Mouse (Mus musculus): ENCODE data around the gene Cidec. TPM values are rescaled to one million over a fixed set of nuclear protein-coding genes. Genes with fewer than 3 reads are reported as not detected.

Cidec gene
- polyA plus RNA-seq, 1 experiment from 2014 or later: 0.40 TPM

DNA sequence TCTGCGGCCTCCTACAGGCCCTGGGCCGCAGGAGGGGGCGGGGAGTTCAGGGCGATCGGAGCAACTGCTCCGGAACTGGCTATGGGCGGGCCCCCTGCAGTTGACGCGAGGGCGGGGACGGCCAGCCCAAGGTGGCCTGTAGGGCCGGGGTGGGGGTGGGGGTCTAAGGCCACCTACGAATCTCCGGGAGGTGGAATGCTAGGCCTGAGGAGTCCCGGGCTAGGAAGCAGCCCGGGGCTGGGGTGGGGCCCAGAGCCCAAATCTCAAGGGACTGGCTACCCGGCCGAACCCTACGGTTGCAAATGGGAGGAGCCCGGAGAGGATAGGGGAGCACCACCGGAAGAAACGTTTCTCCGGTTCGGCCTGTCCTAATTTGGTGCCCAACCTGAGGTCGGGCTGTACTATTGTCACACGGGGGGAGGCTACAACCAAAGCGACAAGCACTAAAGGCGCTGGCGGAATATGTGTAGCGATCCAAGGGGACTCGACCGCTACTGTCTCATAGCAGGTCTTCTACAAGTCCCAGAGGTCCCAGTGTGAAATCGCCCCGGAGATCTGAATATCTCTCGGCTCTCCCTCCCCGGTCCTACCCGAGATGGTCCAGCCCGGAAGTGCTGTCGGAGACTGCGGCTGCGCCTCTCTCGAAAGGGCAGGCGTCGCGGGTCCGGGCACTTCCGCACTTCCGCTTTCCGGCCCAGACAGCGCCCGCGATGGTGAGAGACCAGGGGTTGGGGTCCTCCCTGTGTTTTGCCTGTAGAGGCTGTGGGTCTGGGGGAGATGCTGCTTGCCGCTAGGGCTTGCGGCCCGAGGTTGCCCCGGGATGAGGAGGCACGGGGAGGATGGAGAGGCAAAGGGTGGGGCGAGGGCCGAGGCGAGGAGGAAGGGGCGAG lies 57.8 kb downstream of the Cidec start, which contains the start of the genes Tada3 and Arpc4:
TSS of gene Tada3 (minus strand) at position 388 of the 890 bp plus-strand sequence.
TSS of gene Arpc4 (plus strand) at position 620 of the 890 bp plus-strand sequence.
- Histone ChIP-seq H3K9ac (ENCODE audit: low read depth, low read length) (peak within 1 kb of the TSS; percentile 81), H3K36me3 (ENCODE audit: control insufficient read depth, insufficient read depth) (peaks cover 12% of the 10 kb centered on the region), H3K9me3 (replicated peaks; ENCODE audit: control insufficient read depth, low read length) (no peaks in the 10 kb centered on the region), H3K27me3 (ENCODE audit: control insufficient read depth, insufficient read depth, low read depth, low read length) (no peaks in the 10 kb centered on the region), H3K4me3 (ENCODE audit: low read depth, low read length) (peak within 1 kb of the TSS; percentile 78), H3K4me2 (ENCODE audit: low read depth, low read length) (peak within 1 kb of the TSS; percentile 80), H3K27ac (ENCODE audit: low read length) (peak within 1 kb of the TSS; percentile 97), H3K4me1 (ENCODE audit: control insufficient read depth, low read depth, low read length) (peaks cover 35% of the 10 kb centered on the region)
- WGBS (ENCODE audit: insufficient replicate concordance): 1% methylated on average over 61 of the region's 61 CpGs
- peak; percentile 91 for ATAC-seq (ENCODE audit: low read depth)

GRCm38 (mm10) chr6:113377172-113377495 lies 58.4 kb downstream of the Cidec start:
- no peaks in the 10 kb centered on the region for H3K27me3 ChIP-seq (ENCODE audit: control insufficient read depth, insufficient read depth, low read depth, low read length)
- peak overlapping the region; percentile 80 for H3K4me2 ChIP-seq (ENCODE audit: low read depth, low read length)
- H3K4me3 ChIP-seq (ENCODE audit: low read depth, low read length): peak overlapping the region; percentile 78
- H3K4me1 ChIP-seq (ENCODE audit: control insufficient read depth, low read depth, low read length): peaks cover 35% of the 10 kb centered on the region
- H3K27ac ChIP-seq (ENCODE audit: low read length): peak overlapping the region; percentile 97
- no peaks in the 10 kb centered on the region for H3K9me3 ChIP-seq (replicated peaks; ENCODE audit: control insufficient read depth, low read length)
- no peak for ATAC-seq (ENCODE audit: low read depth)
- peaks cover 12% of the 10 kb centered on the region for H3K36me3 ChIP-seq (ENCODE audit: control insufficient read depth, insufficient read depth)
- 5% methylated on average over 7 of the region's 7 CpGs for WGBS (ENCODE audit: insufficient replicate concordance)
- H3K9ac ChIP-seq (ENCODE audit: low read depth, low read length): peak overlapping the region; percentile 81

Small RNA genes within 50 kb of the gene (microRNA-seq; reads per million reads assigned to microRNA genes)
- gene Gm24387: not detected

Other genes with a start within 250 kb of the Cidec start
- 0.11 TPM in 2 replicates for gene Lhfpl4, start 240.4 kb downstream of the Cidec start, polyA plus RNA-seq (2015; fragmentation: Nextera tagmentation; extraction: Ambion mirVana)
- 16.4 and 16.8 TPM in 2 replicates for gene Mtmr14, start 197.9 kb downstream of the Cidec start, polyA plus RNA-seq (2015; fragmentation: Nextera tagmentation; extraction: Ambion mirVana)
- gene Cpne9, start 153.5 kb downstream of the Cidec start, polyA plus RNA-seq (2015; fragmentation: Nextera tagmentation; extraction: Ambion mirVana): 0.02 TPM in 1 of 2 replicates, not detected in the other
- 7.5 and 7.7 TPM in 2 replicates for gene Brpf1, start 128.6 kb downstream of the Cidec start, polyA plus RNA-seq (2015; fragmentation: Nextera tagmentation; extraction: Ambion mirVana)
- gene Ogg1, start 108.8 kb downstream of the Cidec start, polyA plus RNA-seq (2015; fragmentation: Nextera tagmentation; extraction: Ambion mirVana): 4.4 and 5.0 TPM in 2 replicates
- 17.0 and 19.7 TPM in 2 replicates for gene Camk1, start 91.8 kb downstream of the Cidec start, polyA plus RNA-seq (2015; fragmentation: Nextera tagmentation; extraction: Ambion mirVana)
- 16.5 and 17.2 TPM in 2 replicates for gene Tada3, start 57.9 kb downstream of the Cidec start, polyA plus RNA-seq (2015; fragmentation: Nextera tagmentation; extraction: Ambion mirVana)
- 178 and 179 TPM in 2 replicates for gene Arpc4, start 57.6 kb downstream of the Cidec start, polyA plus RNA-seq (2015; fragmentation: Nextera tagmentation; extraction: Ambion mirVana)
- 0.90 and 1.3 TPM in 2 replicates for gene Ttll3, start 46.5 kb downstream of the Cidec start, polyA plus RNA-seq (2015; fragmentation: Nextera tagmentation; extraction: Ambion mirVana)
- gene Rpusd3, start 16.4 kb downstream of the Cidec start, polyA plus RNA-seq (2015; fragmentation: Nextera tagmentation; extraction: Ambion mirVana): 11.8 and 12.1 TPM in 2 replicates
- gene Jagn1, start 6.8 kb upstream of the Cidec start, polyA plus RNA-seq (2015; fragmentation: Nextera tagmentation; extraction: Ambion mirVana): 30.1 and 30.9 TPM in 2 replicates
- gene Il17re, start 22.7 kb upstream of the Cidec start, polyA plus RNA-seq (2015; fragmentation: Nextera tagmentation; extraction: Ambion mirVana): 0.19 and 0.33 TPM in 2 replicates
- gene Il17rc, start 35.7 kb upstream of the Cidec start, polyA plus RNA-seq (2015; fragmentation: Nextera tagmentation; extraction: Ambion mirVana): 9.5 and 11.9 TPM in 2 replicates
- gene Creld1, start 47.5 kb upstream of the Cidec start, polyA plus RNA-seq (2015; fragmentation: Nextera tagmentation; extraction: Ambion mirVana): 6.9 and 7.3 TPM in 2 replicates
- 0.05 TPM in 1 of 2 replicates, not detected in the other for gene Prrt3, start 66.2 kb upstream of the Cidec start, polyA plus RNA-seq (2015; fragmentation: Nextera tagmentation; extraction: Ambion mirVana)
- gene Emc3, start 95.9 kb upstream of the Cidec start, polyA plus RNA-seq (2015; fragmentation: Nextera tagmentation; extraction: Ambion mirVana): 40.6 and 42.0 TPM in 2 replicates
- 6.8 and 7.3 TPM in 2 replicates for gene Fancd2, start 95.9 kb upstream of the Cidec start, polyA plus RNA-seq (2015; fragmentation: Nextera tagmentation; extraction: Ambion mirVana)
- not detected in 2 replicates for gene Fancd2os, start 165.0 kb upstream of the Cidec start, polyA plus RNA-seq (2015; fragmentation: Nextera tagmentation; extraction: Ambion mirVana)
- gene Brk1, start 169.0 kb upstream of the Cidec start, polyA plus RNA-seq (2015; fragmentation: Nextera tagmentation; extraction: Ambion mirVana): 77.9 and 78.0 TPM in 2 replicates
- gene Vhl, start 188.2 kb upstream of the Cidec start, polyA plus RNA-seq (2015; fragmentation: Nextera tagmentation; extraction: Ambion mirVana): 9.0 and 9.1 TPM in 2 replicates
- 12.4 and 13.2 TPM in 2 replicates for gene Irak2, start 202.7 kb upstream of the Cidec start, polyA plus RNA-seq (2015; fragmentation: Nextera tagmentation; extraction: Ambion mirVana)

Data from liver, embryonic 16.5 days (tissue).